Mouse (Mus musculus) central nervous system, embryonic 18 days (tissue): Measurements from ENCODE around the gene Prss50. TPM values are rescaled to one million over a fixed set of nuclear protein-coding genes. Genes with fewer than 3 reads are reported as not detected.

Experiments used
- polyA plus RNA-seq: library from polyadenylated mRNA; depleted of rRNA; stranded (reverse); fragments of >200 nt; gene quantifications from 2 replicates; pipeline ENCODE4 v1.2.3, GENCODE M21; 2012; rRNA removed

The Prss50 gene
- 0.18 and 0.27 TPM in 2 replicates for polyA plus RNA-seq

DNA sequence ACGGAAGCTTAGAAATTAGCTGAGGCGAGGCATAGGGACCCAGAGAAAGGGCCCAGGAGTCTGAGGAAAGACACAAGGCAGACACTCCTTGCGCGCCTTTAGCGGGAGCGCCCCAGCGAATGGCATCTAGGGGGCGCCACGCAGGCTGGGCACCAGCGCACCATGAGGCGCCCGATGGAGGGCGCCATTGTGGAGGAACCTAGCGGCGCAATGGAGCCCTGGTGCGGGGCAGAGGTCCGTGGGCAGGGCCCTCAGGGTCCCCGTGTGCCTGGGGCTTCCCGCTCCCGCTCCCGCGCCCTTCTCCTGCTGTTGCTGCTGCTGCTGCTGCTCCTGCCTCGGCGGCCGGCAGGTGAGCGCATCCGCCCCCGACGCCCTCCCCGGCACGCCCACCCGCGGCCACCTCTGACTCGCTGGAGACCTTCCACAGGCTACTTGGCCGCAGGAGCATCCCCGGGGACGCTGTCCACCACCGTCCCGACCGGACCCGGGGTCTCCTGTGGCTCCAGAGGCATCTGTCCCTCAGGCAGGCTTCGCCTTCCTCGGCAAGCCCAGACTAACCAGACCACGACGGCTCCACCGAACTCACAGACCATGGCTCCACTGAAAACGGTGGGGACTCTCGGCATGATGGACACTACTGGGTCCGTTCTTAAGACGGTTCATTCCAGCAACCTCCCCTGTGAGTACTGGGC is at the start of gene Prss50:
TSS of gene Prss50 (plus strand) at position 187 of the 692 bp plus-strand sequence.

DNA sequence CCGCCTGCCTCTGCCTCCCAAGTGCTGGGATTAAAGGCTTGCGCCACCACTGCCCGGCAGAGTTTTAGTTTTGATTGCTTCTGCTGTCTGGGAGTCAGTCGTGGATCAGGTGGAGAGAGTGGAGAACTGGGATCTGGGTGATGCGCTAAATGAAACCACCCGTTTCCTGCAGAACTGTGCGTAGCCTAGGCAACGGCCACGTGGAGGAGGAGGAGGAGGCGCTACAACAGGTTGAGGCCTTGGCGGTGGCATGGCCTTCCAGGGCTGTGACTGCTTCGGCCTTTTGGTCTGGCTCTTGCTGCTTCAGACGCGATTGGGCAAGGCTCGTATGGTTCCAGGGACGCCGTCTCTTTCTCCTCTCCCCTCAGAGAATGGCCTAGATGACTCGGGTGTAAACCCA is 44.0 kb upstream of the Prss50 start, which contains the start of gene Prss44:
TSS of gene Prss44 (plus strand) at position 206 of the 400 bp plus-strand sequence.

DNA sequence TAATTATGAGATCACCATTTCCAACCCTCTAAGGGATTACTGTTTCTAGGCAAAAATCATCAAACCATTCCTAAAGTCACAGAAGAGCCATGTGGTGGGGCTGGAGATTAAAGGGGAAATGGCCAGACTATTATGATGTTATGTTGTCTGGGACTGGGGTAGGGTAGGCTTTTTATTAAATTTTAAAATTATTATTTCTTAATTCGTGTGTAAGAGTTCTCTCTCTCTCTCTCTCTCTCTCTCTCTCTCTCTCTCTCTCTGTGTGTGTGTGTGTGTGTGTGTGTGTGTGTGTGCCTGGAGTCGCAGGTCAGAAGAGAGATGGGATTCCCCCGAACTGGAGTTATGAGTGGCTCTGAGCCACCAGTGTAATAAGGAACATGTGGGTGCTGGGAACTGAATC is 31.4 kb upstream of the Prss50 start, which contains the start of gene Prss43:
TSS of gene Prss43 (plus strand) at position 301 of the 400 bp plus-strand sequence.

DNA sequence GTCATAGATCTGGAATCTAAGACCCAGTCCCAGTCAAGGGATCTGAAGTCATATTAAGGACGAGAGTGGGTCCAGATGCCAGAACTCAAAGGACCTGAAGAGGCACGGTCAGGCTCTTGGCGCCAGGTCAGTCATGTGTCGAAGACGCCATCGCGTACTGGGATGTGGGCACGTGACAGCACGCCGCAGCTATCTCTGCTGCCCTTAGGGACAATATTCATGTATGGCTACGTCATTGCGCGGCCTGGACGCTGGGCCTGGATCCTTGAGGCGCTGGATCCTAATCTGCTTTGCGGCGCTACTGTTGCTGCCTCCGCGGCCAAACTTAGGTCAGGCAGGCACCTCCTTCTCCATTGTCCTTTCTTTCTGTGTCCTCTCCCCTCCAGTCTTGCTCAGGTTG is 23.4 kb upstream of the Prss50 start, which contains the start of gene Prss45:
TSS of gene Prss45 (plus strand) at position 178 of the 400 bp plus-strand sequence.

DNA sequence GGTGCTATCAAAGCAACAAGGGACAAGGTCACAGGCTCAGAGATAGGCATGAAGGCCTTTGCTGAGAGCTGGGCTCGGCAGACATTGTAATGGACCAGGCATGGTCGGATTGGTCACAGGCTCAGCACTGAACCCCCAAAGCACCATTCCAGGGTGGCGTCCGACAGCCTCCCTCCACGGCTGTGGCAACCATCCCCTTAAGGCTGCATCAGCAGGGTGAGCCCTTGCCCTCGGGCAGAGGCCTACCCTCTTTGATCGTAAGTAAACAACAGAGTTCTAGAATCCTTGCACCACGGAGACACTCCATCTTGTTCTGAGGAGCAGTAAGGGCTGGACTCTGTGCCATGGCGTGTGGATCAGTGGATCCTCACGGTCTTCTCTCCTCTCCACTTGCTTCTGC is 13.6 kb upstream of the Prss50 start, which contains the start of gene Prss46:
TSS of gene Prss46 (plus strand) at position 301 of the 400 bp plus-strand sequence.

DNA sequence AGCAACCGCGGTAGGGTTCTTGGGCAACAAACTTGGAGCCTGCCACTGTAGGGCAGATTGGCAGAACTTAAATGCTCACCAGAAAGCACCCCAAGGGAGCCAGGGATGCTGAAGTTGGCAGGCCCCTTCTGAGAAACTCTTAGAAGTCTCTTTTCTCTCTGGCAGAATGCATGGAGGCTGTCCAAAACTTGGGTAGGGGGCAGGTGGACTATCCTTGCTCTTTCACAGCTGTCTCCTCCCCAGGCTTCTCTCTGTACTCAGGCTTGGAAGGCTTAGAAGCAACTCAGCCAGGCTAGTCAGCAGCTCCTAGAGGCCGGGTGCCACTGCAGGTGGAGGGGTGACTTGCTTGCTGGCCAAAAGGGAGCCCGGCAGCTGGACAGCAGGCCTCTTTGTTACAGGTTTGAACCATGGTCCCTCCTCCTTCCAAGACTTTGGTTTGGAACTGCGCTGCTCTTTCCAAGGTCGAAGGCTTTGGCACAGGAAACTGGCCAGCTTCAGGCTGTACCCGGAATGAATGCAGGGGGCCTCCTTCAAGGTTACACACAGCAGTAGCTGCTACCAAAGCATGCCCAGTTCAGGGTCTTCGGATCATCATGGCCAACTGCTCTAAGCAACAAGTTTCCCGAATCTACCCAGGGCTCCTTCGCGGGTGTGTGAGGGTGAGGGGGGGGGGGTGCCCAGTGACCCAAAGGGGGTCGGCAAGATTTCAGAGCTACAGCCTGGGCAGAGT is 21.6 kb downstream of the Prss50 start, which contains the start of gene Als2cl:
TSS of gene Als2cl (plus strand) at position 680 of the 730 bp plus-strand sequence.

DNA sequence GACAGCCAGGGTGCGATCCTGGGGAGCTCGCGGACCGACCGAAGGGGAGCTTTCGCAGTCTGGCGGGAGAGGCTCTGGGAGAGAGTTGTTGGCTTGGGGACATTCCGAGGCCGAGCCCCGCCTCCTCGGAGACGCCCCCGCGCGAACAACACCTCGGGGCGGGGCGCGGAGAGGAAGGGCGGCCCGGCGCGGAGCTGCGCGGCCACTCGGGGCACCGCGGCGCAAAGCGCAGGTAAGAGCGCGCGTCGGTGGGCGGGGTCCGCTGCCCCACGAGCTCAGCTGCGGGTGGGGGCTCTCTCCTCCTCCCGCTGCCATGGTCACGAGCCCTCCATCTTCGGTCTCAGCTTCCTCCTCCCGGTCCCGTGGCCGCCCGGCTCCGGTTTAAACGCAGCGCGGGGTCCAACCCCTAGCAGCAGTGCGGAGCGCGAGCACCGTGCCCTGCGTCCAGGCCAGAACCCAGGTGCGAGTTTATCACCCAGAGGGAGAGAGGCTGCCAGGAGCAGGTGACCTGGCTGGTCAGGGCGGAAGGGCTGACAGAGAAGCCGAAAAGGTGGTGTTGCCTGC is 22.3 kb downstream of the Prss50 start, which contains the start of gene Tmie:
TSS of gene Tmie (minus strand) at position 116 of the 564 bp plus-strand sequence.

Other genes with a start within 250 kb of the Prss50 start
- gene Nradd, start 233.5 kb upstream of the Prss50 start, polyA plus RNA-seq, result 24.7 and 27.6 TPM in 2 replicates
- gene Nbeal2, start 203.8 kb upstream of the Prss50 start, polyA plus RNA-seq, result 16.4 and 16.6 TPM in 2 replicates
- 82.1 and 85.3 TPM in 2 replicates for gene Ccdc12, start 201.5 kb upstream of the Prss50 start, polyA plus RNA-seq
- gene Myl3, start 116.1 kb upstream of the Prss50 start, polyA plus RNA-seq, result 0.73 and 8.6 TPM in 2 replicates
- 15.0 and 20.5 TPM in 2 replicates for gene Pth1r, start 110.8 kb upstream of the Prss50 start, polyA plus RNA-seq
- gene Prss42, start 59.8 kb upstream of the Prss50 start, polyA plus RNA-seq, result not detected in 2 replicates
- not detected in 2 replicates for gene Prss44, start 44.0 kb upstream of the Prss50 start, polyA plus RNA-seq
- 0.03 TPM in 1 of 2 replicates, not detected in the other for gene Prss43, start 31.3 kb upstream of the Prss50 start, polyA plus RNA-seq
- gene Prss45, start 23.4 kb upstream of the Prss50 start, polyA plus RNA-seq, result 0.14 TPM in 1 of 2 replicates, not detected in the other
- gene Prss46, start 13.5 kb upstream of the Prss50 start, polyA plus RNA-seq, result 0.07 TPM in 1 of 2 replicates, not detected in the other
- 4.0 and 5.5 TPM in 2 replicates for gene Als2cl, start 21.9 kb downstream of the Prss50 start, polyA plus RNA-seq
- gene Tmie, start 22.1 kb downstream of the Prss50 start, polyA plus RNA-seq, result 3.4 and 4.6 TPM in 2 replicates
- not detected in 2 replicates for gene Fam240a, start 58.9 kb downstream of the Prss50 start, polyA plus RNA-seq
- gene Tdgf1, start 88.2 kb downstream of the Prss50 start, polyA plus RNA-seq, result 0.06 and 0.17 TPM in 2 replicates
- 0.26 and 0.39 TPM in 2 replicates for gene Lrrc2, start 93.6 kb downstream of the Prss50 start, polyA plus RNA-seq
- 0.20 TPM in 1 of 2 replicates, not detected in the other for gene Rtp3, start 132.6 kb downstream of the Prss50 start, polyA plus RNA-seq
- gene Ltf, start 161.3 kb downstream of the Prss50 start, polyA plus RNA-seq, result 0.26 and 0.92 TPM in 2 replicates
- 0.84 and 1.0 TPM in 2 replicates for gene Ccrl2, start 199.6 kb downstream of the Prss50 start, polyA plus RNA-seq